Mouse (Mus musculus) ES-Bruce4 (cell line): ENCODE measurements around the gene Snx9.

Source experiments
- CTCF ChIP-seq: IDR thresholded peaks from one replicate; pipeline ENCODE4 v1.8.1; 2011; ENCODE audit warnings: low read depth, low read length
- EP300 ChIP-seq: IDR thresholded peaks from 2 replicates; pipeline ENCODE4 v1.6.1; 2011; ENCODE audit warnings: low read depth, low read length; ENCODE audit not compliant: insufficient read depth
- POLR2A ChIP-seq: IDR thresholded peaks from one replicate; pipeline ENCODE4 v1.8.1; 2011; ENCODE audit warnings: low read length; ENCODE audit not compliant: insufficient read depth

- TF ChIP-seq CTCF: no peak
- TF ChIP-seq EP300: no peak
- TF ChIP-seq POLR2A: no peak
Observed at GRCm38 (mm10) chr17:5935680-5936079, 94.6 kb downstream of the Snx9 start.
